Mouse (Mus musculus): ENCODE measurements around the gene Zfp956. TPM values are rescaled to one million over a fixed set of nuclear protein-coding genes. Genes with fewer than 3 reads are reported as not detected.

Zfp956 gene
- polyA plus RNA-seq (2021) = 6.2 TPM

DNA sequence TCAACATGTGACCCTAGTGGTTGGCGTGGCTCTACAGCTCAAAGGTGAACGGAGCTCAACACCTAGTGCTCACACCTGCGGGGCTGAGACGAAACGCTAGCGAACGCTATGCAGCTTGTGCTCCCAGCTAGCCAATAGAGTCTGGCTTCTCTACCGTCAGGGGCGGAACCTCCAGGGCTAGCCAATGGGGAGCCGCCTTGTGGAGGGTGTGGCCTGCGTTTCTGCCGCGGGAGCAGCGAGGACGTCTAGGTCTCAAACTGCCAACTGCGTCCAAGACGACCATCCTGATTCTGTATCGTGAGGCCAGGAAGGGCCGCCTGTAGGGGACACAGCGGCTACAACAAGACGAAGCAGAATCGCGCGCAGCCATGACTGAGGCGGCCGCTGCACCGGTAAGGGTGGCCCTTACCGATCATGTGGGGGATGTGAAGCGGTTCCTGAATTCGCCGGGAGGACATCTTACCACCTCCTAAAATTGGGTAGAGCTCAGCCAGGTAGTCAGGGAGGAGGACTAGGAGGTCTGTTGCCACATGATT is at the start of gene Zfp956:
Gene Zfp956 (plus strand): TSS at position 200 of the 536 bp plus-strand sequence.
- in situ Hi-C loops (cut with MboI; ENCODE audit: low pct_unique_long_range_greater_than_20kb) = no loop called here
- H3K27me3 ChIP-seq = no peaks in the 10 kb centered on the region
- ChIA-PET CTCF (interaction anchor here (0.8 to 2.4 kb wide), 5 partner anchors 9 to 64 kb away, joined by 3 to 6 read pairs (median 4); no protein-coding TSS in a partner anchor), POLR2A (interaction anchor here (0.8 to 1.3 kb wide), 2 partner anchors 12 to 25 kb away, joined by 3 to 6 read pairs; no protein-coding TSS in a partner anchor)
- ATAC-seq (peak; percentile 98), DNase-seq (ENCODE audit: low read depth, low spot score) (peak; percentile 50)
- no peak for TF ChIP-seq CTCF (IDR thresholded peaks at IDR 0.05)

DNA sequence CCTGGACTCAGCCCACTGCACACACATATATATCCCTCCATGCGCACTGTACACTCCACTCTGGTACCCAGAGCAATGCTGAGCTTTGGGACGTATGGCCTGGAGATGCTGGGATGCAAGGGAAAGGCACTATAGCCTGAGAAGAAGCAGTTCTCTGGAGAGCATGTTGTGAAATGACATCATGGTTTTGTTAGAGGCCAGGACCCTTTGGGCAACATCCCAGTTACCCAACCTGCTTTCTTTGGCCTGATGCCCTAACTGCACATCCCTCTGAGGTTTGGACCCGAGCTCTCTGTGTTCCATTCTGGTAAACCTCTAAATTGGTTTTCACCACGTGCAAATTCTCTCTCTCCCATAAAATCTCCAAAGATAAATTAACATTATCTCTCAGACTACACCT is 49.6 kb upstream of the Zfp956 start:
- no peak for TF ChIP-seq CTCF (IDR thresholded peaks at IDR 0.05)
- peak; percentile 12 for DNase-seq (ENCODE audit: low read depth, low spot score)
- no peaks in the 10 kb centered on the region for H3K27me3 ChIP-seq
- ChIA-PET CTCF (interaction anchor here (0.8 kb wide), 1 partner anchor 14 kb away, joined by 3 read pairs; no protein-coding TSS in a partner anchor), POLR2A (no interaction called here)
- no peak for ATAC-seq
- in situ Hi-C loops (cut with MboI; ENCODE audit: low pct_unique_long_range_greater_than_20kb) = no loop called here

DNA sequence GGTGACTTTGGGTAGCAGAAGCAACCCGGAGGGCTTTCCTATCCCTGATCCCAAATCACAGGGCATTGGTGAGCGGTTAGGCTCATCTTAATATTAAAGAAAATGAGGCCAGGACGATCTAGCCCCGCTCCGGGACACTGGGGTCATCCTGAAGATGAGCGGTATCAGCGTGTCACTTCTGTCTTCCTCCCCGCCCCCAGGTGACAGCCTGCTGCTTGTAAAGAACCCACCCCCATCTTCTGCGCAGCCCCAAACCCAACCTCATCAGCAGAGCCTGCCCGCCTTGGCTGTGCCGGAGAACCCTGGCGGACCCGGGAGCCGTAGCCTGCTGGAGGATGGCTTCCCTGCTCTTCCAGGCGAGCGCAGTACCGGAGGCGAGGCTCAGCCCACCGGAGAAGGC is 48.8 kb upstream of the Zfp956 start:
- POLR2A ChIA-PET = no interaction called here
- CTCF ChIA-PET = no interaction called here
- in situ Hi-C loops (cut with MboI; ENCODE audit: low pct_unique_long_range_greater_than_20kb) = no loop called here
- DNase-seq (ENCODE audit: low read depth, low spot score) (no peak), ATAC-seq (no peak)
- no peaks in the 10 kb centered on the region for H3K27me3 ChIP-seq
- no peak for TF ChIP-seq CTCF (IDR thresholded peaks at IDR 0.05)

DNA sequence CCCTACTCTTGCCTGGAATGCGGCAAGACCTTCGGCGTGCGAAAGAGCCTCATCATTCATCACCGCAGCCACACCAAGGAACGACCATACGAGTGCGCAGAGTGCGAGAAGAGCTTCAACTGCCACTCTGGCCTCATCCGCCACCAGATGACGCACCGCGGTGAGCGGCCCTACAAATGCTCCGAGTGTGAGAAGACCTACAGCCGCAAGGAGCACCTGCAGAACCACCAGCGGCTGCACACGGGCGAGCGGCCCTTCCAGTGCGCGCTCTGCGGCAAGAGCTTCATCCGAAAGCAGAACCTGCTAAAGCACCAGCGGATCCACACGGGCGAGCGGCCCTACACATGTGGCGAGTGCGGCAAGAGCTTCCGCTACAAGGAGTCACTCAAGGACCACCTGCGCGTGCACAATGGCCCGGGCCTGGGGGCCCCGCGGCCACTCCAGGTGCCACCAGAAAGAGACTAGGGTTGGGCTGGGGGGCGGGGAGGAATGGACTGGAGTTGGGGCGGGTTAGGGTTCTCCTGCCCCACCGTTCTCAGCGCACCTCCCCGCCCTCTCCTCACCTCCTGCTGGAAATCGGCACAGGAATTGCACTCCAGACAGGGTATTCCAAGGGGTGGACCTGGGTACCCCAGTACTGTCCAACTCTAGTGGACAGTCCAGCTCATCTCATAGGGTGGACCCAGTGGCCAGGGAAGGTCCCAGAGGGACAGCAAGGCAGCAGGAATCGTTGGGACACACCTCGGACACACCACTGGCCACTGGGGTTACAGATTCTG is 48.1 kb upstream of the Zfp956 start:
- H3K27me3 ChIP-seq = no peaks in the 10 kb centered on the region
- DNase-seq (ENCODE audit: low read depth, low spot score) = no peak
- ChIA-PET POLR2A (no interaction called here), CTCF (interaction anchor here (1.5 kb wide), 1 partner anchor 14 kb away, joined by 3 read pairs; no protein-coding TSS in a partner anchor)
- TF ChIP-seq CTCF (IDR thresholded peaks at IDR 0.05) = no peak
- ATAC-seq = no peak
- in situ Hi-C loops (cut with MboI; ENCODE audit: low pct_unique_long_range_greater_than_20kb) = no loop called here

DNA sequence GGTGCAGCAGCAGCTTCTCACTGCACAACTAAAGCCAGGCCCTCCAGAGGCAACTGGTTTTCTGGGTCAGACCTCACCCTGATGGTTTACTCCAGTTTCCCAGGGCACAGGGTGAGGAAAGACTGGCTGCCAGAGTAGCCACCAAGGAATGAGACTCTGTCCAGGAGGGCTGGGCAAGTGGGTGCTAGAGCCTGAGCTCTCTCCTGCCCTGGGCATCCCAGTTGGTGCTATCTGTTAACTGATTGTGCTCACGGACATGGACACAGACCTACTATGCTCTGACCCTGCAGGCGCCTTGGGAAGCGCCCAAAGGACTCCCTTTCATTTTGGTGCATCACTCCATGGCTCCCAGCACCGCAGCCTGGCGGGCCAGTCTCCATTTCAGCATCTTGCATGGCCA is 46.9 kb upstream of the Zfp956 start:
- DNase-seq (ENCODE audit: low read depth, low spot score) (no peak), ATAC-seq (no peak)
- TF ChIP-seq CTCF (IDR thresholded peaks at IDR 0.05) = no peak
- in situ Hi-C loops (cut with MboI; ENCODE audit: low pct_unique_long_range_greater_than_20kb) = no loop called here
- POLR2A ChIA-PET = no interaction called here
- CTCF ChIA-PET = interaction anchor here (1.5 kb wide), 1 partner anchor 12 kb away, joined by 3 read pairs; no protein-coding TSS in a partner anchor
- H3K27me3 ChIP-seq = no peaks in the 10 kb centered on the region

DNA sequence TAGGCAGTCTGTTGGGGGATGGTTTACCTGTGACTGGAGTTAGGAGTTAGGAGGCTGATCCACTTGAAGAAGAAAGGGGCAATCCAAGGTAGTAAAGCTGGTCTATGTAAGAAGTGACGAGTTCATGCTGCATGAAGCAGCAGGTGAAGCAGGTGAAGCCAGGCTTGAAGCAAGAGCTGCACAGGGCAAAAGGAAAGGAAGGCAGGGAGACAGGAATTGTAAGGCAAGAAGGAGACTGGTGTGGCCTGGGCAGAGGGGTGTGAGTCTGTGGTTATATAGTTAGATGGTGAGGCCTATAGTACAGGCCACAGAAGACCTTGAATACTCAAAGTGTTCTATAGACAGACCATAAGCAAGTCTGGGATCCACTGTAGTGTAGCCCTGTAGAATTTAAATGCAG is 44.2 kb upstream of the Zfp956 start:
- ATAC-seq = no peak
- no peak for DNase-seq (ENCODE audit: low read depth, low spot score)
- CTCF ChIA-PET = no interaction called here
- POLR2A ChIA-PET = no interaction called here
- no peaks in the 10 kb centered on the region for H3K27me3 ChIP-seq
- in situ Hi-C loops (cut with MboI; ENCODE audit: low pct_unique_long_range_greater_than_20kb) = no loop called here
- TF ChIP-seq CTCF (IDR thresholded peaks at IDR 0.05) = no peak

DNA sequence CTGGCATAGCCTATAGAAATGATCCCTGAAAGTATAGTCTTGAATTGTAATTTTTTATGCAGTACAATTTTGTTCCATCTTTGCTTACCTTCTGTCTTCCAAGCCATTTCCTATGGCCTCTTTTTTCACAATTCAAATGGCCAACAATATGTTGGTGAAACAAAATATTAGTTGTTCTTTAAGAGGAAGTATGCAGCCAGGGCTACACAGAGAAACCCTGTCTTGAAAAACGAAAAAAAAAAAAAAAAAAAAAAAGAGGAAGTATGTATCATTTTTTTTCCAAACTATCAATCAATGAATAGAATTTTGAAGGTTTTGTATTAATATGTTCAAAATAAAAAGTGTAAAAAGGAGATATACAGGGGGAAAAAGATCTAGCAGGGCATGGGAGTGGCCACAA is 41.5 kb upstream of the Zfp956 start:
- no peak for DNase-seq (ENCODE audit: low read depth, low spot score)
- no peak for TF ChIP-seq CTCF (IDR thresholded peaks at IDR 0.05)
- POLR2A ChIA-PET = no interaction called here
- CTCF ChIA-PET = no interaction called here
- H3K27me3 ChIP-seq = no peaks in the 10 kb centered on the region
- in situ Hi-C loops (cut with MboI; ENCODE audit: low pct_unique_long_range_greater_than_20kb) = no loop called here
- ATAC-seq = no peak

DNA sequence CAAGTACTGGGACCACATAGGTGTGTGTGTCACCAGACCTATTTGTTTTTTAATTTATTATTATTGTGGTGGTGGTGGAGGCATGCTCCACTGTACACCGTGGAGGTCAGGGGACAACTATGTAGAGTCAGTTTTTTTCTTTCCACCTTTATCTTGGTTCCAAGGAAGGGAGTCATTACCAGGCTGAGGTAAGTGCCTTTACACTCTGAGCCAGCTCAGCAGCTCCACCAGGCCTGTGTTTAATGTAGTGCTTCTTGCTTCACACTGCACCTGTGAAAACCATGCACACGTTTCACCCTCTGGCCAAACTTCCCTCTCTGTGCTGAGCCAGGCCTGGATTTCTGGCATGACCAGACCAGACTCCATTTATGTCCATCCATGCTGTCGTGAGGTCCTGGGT is 40.2 kb upstream of the Zfp956 start:
- no peak for TF ChIP-seq CTCF (IDR thresholded peaks at IDR 0.05)

DNA sequence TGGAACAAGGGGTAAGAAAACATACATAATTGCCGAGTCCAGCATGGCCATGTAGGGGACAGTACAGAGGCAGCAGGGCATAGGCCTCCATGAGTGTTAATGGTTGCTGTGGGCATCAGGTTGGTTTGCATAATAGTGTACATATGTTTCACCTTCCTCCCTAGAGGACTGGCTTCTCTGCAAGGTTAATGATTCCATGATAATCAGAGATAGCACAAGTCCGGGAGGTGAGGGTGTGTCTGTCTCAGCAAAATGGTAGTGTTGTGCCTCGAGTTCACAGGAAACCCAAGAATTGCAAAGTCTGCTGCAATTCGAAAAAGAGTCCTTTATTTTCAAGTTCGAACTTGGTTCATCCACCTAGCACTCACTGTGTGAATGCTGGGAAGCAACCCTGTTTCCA is 36.1 kb upstream of the Zfp956 start:
- POLR2A ChIA-PET = interaction anchor here (1.0 kb wide), 1 partner anchor 9 kb away, joined by 3 read pairs; no protein-coding TSS in a partner anchor
- no peak for TF ChIP-seq CTCF (IDR thresholded peaks at IDR 0.05)

More for the DNA sequence above, 40.2 kb upstream of the Zfp956 start:
- CTCF ChIA-PET = no interaction called here
- POLR2A ChIA-PET = no interaction called here
- DNase-seq (ENCODE audit: low read depth, low spot score) = no peak
- no peak for ATAC-seq
- in situ Hi-C loops (cut with MboI; ENCODE audit: low pct_unique_long_range_greater_than_20kb) = no loop called here
- H3K27me3 ChIP-seq = no peaks in the 10 kb centered on the region

DNA sequence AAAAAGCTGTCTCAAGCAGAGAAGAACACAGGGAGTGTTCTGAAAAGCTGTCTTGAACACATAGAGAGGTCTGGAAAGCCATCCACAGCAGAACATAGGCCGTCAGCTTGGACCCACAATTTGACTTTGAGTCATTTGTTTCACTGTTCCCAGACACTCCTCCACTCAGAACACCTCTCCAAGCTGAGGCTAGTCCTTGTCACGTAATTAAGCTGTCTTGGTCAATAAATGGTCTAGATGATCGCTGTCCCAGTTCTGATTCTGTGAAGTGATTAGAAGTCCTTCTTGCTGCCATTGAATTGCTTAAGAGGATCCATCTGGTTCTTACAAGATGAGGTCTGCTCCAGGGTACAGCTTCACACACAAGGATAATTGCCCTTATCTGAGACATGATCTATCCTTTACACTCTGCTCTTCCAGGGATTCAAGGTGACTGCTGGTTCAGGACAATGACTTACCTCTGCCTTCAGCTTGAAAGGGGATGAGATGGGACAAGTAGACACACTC is 34.4 kb upstream of the Zfp956 start:
- in situ Hi-C loops (cut with MboI; ENCODE audit: low pct_unique_long_range_greater_than_20kb) = no loop called here
- TF ChIP-seq CTCF (IDR thresholded peaks at IDR 0.05) = no peak
- ChIA-PET POLR2A (no interaction called here), CTCF (interaction anchor here (1.1 to 1.3 kb wide), 2 partner anchors 13 to 32 kb away, joined by 3 read pairs; no protein-coding TSS in a partner anchor)
- no peak for ATAC-seq
- DNase-seq (ENCODE audit: low read depth, low spot score) = no peak
- no peaks in the 10 kb centered on the region for H3K27me3 ChIP-seq

More for the DNA sequence above, 36.1 kb upstream of the Zfp956 start:
- no peak for ATAC-seq
- no peak for DNase-seq (ENCODE audit: low read depth, low spot score)
- in situ Hi-C loops (cut with MboI; ENCODE audit: low pct_unique_long_range_greater_than_20kb) = no loop called here
- CTCF ChIA-PET = interaction anchor here (0.7 kb wide), 1 partner anchor 13 kb away, joined by 3 read pairs; no protein-coding TSS in a partner anchor
- H3K27me3 ChIP-seq = no peaks in the 10 kb centered on the region
